Mouse (Mus musculus): Measurements from ENCODE around the gene 9530068E07Rik. TPM values are rescaled to one million over a fixed set of nuclear protein-coding genes. Genes with fewer than 3 reads are reported as not detected.
A peak's percentile ranks its signal among the peaks of the same experiment; 100 is the strongest.
"Not testable (repeated sequence)": the region's sequence is repeated elsewhere in the genome, so short reads cannot be mapped to it uniquely, and the experiment has no call there.

Gene 9530068E07Rik
- polyA plus RNA-seq (2016; fragmentation: Nextera tagmentation; extraction: Ambion mirVana): 161 and 165 TPM in 2 replicates

- H3K9me3 ChIP-seq: peaks cover 4% of the 10 kb centered on the region; the same call in 1 of the 2 replicates
- 1% methylated on average over 38 of the region's 38 CpGs for WGBS
- H3K27ac ChIP-seq: peak within 1 kb of the TSS; percentile 98
- H3K36me3 ChIP-seq (replicated peaks): peaks cover 27% of the 10 kb centered on the region
- DNase-seq (ENCODE audit: extremely low spot score, low spot score): peak; percentile 91
- H3K4me3 ChIP-seq: peak within 1 kb of the TSS; percentile 92
- no peaks in the 10 kb centered on the region for H3K27me3 ChIP-seq (ENCODE audit: poor library complexity, severe bottlenecking)
- H3K4me1 ChIP-seq: peaks cover 25% of the 10 kb centered on the region; the same call in 1 of the 2 replicates
Measured at GRCm38 (mm10) chr11:52395940-52396596, at the start of gene 9530068E07Rik. 9530068E07Rik (plus strand) TSS chr11:52396428.

GRCm38 (mm10) chr11:52346635-52347005, 49.6 kb upstream of the 9530068E07Rik start:
- Histone ChIP-seq H3K27me3 (ENCODE audit: poor library complexity, severe bottlenecking) (no peaks in the 10 kb centered on the region), H3K27ac (peak overlapping the region; percentile 77), H3K4me3 (peak overlapping the region; percentile 46), H3K9me3 (no peaks in the 10 kb centered on the region), H3K4me1 (peaks cover 30% of the 10 kb centered on the region), H3K36me3 (replicated peaks) (no peaks in the 10 kb centered on the region)
- 4% methylated on average over 12 of the region's 12 CpGs for WGBS
- peak; percentile 65 for DNase-seq (ENCODE audit: extremely low spot score, low spot score)

- Histone ChIP-seq H3K36me3 (replicated peaks) (no peaks in the 10 kb centered on the region), H3K4me3 (no peak overlapping the region), H3K4me1 (peaks cover 32% of the 10 kb centered on the region), H3K27ac (no peak overlapping the region), H3K9me3 (no peaks in the 10 kb centered on the region), H3K27me3 (ENCODE audit: poor library complexity, severe bottlenecking) (no peaks in the 10 kb centered on the region)
- DNase-seq (ENCODE audit: extremely low spot score, low spot score): no peak
- WGBS: 85% methylated on average over 4 of the region's 4 CpGs
Measured at GRCm38 (mm10) chr11:52348156-52348555, 48.1 kb upstream of the 9530068E07Rik start.

DNA sequence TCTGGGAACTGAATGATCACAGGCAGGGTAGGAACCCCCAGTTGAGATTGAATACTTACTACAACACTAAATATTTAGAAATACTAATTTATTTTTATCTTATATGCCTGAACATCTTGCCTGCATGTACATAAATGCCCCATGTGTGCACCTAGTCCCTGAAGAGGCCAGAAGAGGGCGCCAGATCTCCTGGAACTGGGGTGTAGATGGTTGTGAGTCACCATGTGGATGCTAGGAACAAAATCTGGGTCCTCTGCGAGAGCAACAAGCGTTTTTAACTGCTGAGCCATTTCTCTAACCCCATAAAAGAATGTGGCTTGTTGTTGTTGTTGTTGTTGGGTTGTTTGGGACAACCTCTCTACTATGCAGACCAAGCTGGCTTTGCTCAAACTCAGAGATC, 47.5 kb upstream of the 9530068E07Rik start:
- Histone ChIP-seq H3K27me3 (ENCODE audit: poor library complexity, severe bottlenecking) (no peaks in the 10 kb centered on the region), H3K9me3 (no peaks in the 10 kb centered on the region), H3K27ac (no peak overlapping the region), H3K36me3 (replicated peaks) (no peaks in the 10 kb centered on the region), H3K4me1 (peaks cover 32% of the 10 kb centered on the region), H3K4me3 (no peak overlapping the region)
- DNase-seq (ENCODE audit: extremely low spot score, low spot score): no peak
- WGBS: 71% methylated on average over 3 of the region's 3 CpGs

- DNase-seq (ENCODE audit: extremely low spot score, low spot score): peak; percentile 47
- Histone ChIP-seq H3K4me3 (no peak overlapping the region), H3K36me3 (replicated peaks) (no peaks in the 10 kb centered on the region), H3K27ac (no peak overlapping the region), H3K4me1 (peaks cover 26% of the 10 kb centered on the region), H3K27me3 (ENCODE audit: poor library complexity, severe bottlenecking) (no peaks in the 10 kb centered on the region), H3K9me3 (no peaks in the 10 kb centered on the region)
- 1% methylated on average over 9 of the region's 9 CpGs for WGBS
Measured at GRCm38 (mm10) chr11:52350924-52351323, 45.3 kb upstream of the 9530068E07Rik start.

- Histone ChIP-seq H3K27me3 (ENCODE audit: poor library complexity, severe bottlenecking) (no peaks in the 10 kb centered on the region), H3K9me3 (no peaks in the 10 kb centered on the region), H3K4me3 (no peak overlapping the region), H3K36me3 (replicated peaks) (no peaks in the 10 kb centered on the region), H3K4me1 (peaks cover 15% of the 10 kb centered on the region), H3K27ac (no peak overlapping the region)
- WGBS: 89% methylated on average over 3 of the region's 3 CpGs
- no peak for DNase-seq (ENCODE audit: extremely low spot score, low spot score)
Measured at GRCm38 (mm10) chr11:52352271-52352670, 44.0 kb upstream of the 9530068E07Rik start.

- H3K4me1 ChIP-seq: peaks cover 23% of the 10 kb centered on the region
- 90% methylated on average over 5 of the region's 5 CpGs for WGBS
- no peak for DNase-seq (ENCODE audit: extremely low spot score, low spot score)
Measured at GRCm38 (mm10) chr11:52354644-52355043, 41.6 kb upstream of the 9530068E07Rik start.

DNA sequence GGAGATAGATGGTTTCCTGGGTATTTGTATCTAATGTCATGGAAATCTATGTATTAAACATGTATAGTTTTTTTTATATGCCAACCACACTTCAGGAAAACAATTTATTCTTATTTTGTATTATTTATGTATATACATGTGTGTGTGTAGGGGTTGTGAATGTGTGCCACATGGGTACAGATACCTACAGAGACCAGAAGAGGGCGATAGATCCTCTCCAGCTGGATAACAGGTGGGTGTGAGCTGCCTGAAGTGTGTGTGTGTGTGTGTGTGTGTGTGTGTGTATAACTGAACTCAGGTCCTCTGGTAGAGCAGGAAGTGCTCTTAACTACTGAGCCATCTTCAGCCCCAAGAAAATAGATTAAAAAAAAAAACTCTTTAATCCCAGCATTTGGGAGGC, 40.6 kb upstream of the 9530068E07Rik start:
- Histone ChIP-seq H3K36me3 (replicated peaks) (no peaks in the 10 kb centered on the region), H3K4me1 (peaks cover 28% of the 10 kb centered on the region), H3K9me3 (no peaks in the 10 kb centered on the region), H3K27me3 (ENCODE audit: poor library complexity, severe bottlenecking) (no peaks in the 10 kb centered on the region), H3K4me3 (no peak overlapping the region), H3K27ac (no peak overlapping the region)
- 82% methylated on average over 1 of the region's 1 CpGs for WGBS
- DNase-seq (ENCODE audit: extremely low spot score, low spot score): no peak

More at GRCm38 (mm10) chr11:52354644-52355043, 41.6 kb upstream of the 9530068E07Rik start:
- Histone ChIP-seq H3K27me3 (ENCODE audit: poor library complexity, severe bottlenecking) (no peaks in the 10 kb centered on the region), H3K4me3 (no peak overlapping the region), H3K9me3 (no peaks in the 10 kb centered on the region), H3K36me3 (replicated peaks) (no peaks in the 10 kb centered on the region), H3K27ac (no peak overlapping the region)

DNA sequence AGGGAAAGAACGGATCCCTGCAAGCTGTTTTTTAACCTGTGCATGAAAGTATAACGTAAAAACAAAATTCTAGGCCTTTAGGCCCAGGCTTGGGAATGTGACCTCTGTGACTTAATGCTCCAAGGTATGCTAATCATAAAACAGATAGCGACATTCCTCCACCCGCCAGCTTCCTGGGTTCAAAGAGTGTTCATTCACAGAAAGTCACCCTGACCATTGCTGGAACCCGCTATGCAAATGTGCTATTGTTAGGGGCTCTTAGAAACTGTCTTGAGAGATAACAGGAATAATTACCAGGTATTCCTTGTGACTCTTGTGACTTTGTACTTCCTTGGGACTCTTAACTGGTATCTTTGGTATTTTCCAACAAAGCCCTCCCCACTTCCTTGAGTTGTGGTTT, 39.1 kb upstream of the 9530068E07Rik start:
- H3K4me3 ChIP-seq; H3K27me3 ChIP-seq (ENCODE audit: poor library complexity, severe bottlenecking); DNase-seq (ENCODE audit: extremely low spot score, low spot score); H3K36me3 ChIP-seq (replicated peaks); H3K9me3 ChIP-seq; H3K27ac ChIP-seq: not testable (repeated sequence)
- H3K4me1 ChIP-seq: peaks cover 27% of the 10 kb centered on the region
- 93% methylated on average over 5 of the region's 5 CpGs for WGBS

- H3K4me3 ChIP-seq: peak overlapping the region; percentile 27; the same call in 1 of the 2 replicates
- 65% methylated on average over 4 of the region's 4 CpGs for WGBS
- no peaks in the 10 kb centered on the region for H3K27me3 ChIP-seq (ENCODE audit: poor library complexity, severe bottlenecking)
- peaks cover 6% of the 10 kb centered on the region; the same call in 1 of the 2 replicates for H3K36me3 ChIP-seq (replicated peaks)
- no peaks in the 10 kb centered on the region for H3K9me3 ChIP-seq
- peaks cover 39% of the 10 kb centered on the region for H3K4me1 ChIP-seq
- H3K27ac ChIP-seq: peak overlapping the region; percentile 35; the same call in 1 of the 2 replicates
- DNase-seq (ENCODE audit: extremely low spot score, low spot score): peak; percentile 26
Measured at GRCm38 (mm10) chr11:52358520-52358919, 37.7 kb upstream of the 9530068E07Rik start.

DNA sequence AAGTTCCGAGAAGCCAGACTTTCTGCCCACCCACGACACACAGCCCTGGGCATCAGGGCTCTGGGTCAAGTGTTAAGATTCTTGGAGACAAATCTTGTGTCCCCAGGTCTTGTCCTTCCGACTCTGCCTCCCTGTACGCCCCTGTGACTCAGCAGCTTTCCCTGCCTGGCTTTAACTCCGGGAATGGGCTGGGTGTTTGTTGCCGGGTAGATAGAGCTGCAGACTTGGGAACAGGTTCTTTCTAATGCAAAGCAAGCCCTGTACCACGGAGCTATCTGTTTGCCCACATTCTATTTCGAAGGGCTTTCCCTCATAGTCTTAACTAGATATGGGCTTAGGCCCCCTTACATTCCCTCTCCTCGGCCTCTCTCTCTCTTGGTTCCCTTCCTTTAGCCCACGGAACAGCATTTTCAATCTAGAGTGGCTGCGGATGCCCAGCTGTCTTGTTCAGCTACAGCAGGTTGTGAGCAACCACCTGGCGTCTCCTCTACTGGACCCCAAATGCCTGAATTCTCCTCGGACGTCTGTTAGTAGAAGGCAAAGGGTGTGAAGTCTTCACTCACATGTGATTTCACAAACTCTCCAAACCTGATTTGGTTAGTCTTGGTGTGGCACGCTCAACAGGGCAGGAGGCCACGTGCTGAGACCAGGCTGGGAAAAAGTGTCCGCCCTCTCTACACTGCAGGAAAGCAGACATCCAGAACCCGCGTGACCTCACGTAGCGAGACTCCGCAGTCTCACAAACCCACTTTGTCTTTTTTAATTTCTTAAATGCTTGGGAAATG, 36.4 kb upstream of the 9530068E07Rik start:
- 15% methylated on average over 22 of the region's 22 CpGs for WGBS
- peak overlapping the region; percentile 74 for H3K4me3 ChIP-seq
- H3K4me1 ChIP-seq: peaks cover 52% of the 10 kb centered on the region
- H3K27me3 ChIP-seq (ENCODE audit: poor library complexity, severe bottlenecking): no peaks in the 10 kb centered on the region
- H3K27ac ChIP-seq: peak overlapping the region; percentile 97
- H3K36me3 ChIP-seq (replicated peaks): peaks cover 7% of the 10 kb centered on the region; the same call in 1 of the 2 replicates
- H3K9me3 ChIP-seq: no peaks in the 10 kb centered on the region
- DNase-seq (ENCODE audit: extremely low spot score, low spot score): no peak

GRCm38 (mm10) chr11:52360471-52361277, 35.6 kb upstream of the 9530068E07Rik start, which contains the start of gene Vdac1:
Vdac1 (plus strand) TSS chr11:52360860.
- H3K9me3 ChIP-seq: no peaks in the 10 kb centered on the region
- peak within 1 kb of the TSS; percentile 97 for H3K27ac ChIP-seq
- H3K4me3 ChIP-seq: peak within 1 kb of the TSS; percentile 74
- DNase-seq (ENCODE audit: extremely low spot score, low spot score): peak; percentile 86
- peaks cover 10% of the 10 kb centered on the region; the same call in 1 of the 2 replicates for H3K36me3 ChIP-seq (replicated peaks)
- H3K27me3 ChIP-seq (ENCODE audit: poor library complexity, severe bottlenecking): no peaks in the 10 kb centered on the region
- peaks cover 57% of the 10 kb centered on the region for H3K4me1 ChIP-seq
- WGBS: under 1% methylated on average over 84 of the region's 84 CpGs

Measured in forebrain, embryonic 10.5 days (tissue).